Mouse (Mus musculus): ENCODE results near the gene Carns1.

DNA sequence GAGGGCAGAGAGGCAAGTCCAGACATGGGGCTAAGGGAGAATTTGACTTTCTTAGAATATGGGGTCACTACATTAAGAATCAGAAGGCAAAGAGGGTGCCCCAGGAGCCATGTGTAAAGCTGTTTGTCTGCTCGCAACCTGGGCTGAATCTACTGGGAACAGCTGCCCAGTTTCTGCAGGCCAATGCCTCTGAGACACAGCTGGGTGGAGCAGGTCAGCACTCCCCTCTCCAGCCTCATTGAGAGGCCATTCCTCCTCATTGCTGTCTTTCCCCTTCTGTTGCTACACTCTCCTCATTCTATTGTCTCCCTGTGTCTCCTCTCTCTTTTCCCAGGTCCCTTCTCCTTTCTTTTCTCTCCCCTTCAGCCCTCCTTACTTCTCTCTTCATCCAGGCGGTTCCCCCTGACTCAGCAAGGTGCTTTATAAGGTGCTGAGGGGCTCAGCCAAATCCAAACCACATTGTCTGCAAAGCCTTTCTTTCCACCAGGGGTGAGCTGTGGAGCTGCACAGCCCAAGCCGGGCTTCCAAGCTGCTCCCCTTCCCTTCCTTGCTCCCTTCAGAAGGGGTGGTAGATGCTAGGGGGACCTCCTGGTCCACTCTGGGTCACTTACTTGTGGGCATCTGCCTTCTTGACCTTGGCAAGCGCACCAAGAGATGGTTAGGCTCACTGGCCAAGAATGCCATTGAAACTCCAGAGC lies 36.8 kb upstream of the Carns1 start:
- TF ChIP-seq EP300 (IDR thresholded peaks at IDR 0.05) (no peak), CTCF (IDR thresholded peaks at IDR 0.05) (no peak)
